Mouse (Mus musculus) heart, postnatal 0 days (tissue): ENCODE measurements around the gene Ntng1.

Source experiments
- CTCF ChIP-seq: IDR thresholded peaks from 2 replicates; pipeline ENCODE4 v1.5.1; 2016; ENCODE audit warnings: antibody characterized with exemption, control low read depth, low read depth
- EP300 ChIP-seq: IDR thresholded peaks from 2 replicates; pipeline ENCODE4 v1.6.1; 2016; ENCODE audit warnings: antibody characterized with exemption, low read depth

GRCm38 (mm10) chr3:110010441-110010840 lies 133.4 kb downstream of the Ntng1 start:
- TF ChIP-seq EP300 (no peak), CTCF (no peak)
